Mouse (Mus musculus): ENCODE measurements at regions not wholly inside any gene's neighbourhood (a gene's known extent, or its start where the extent isn't known, plus 50 kb on each side); places are given as distances from the start of the nearest gene placed in this dataset.

DNA sequence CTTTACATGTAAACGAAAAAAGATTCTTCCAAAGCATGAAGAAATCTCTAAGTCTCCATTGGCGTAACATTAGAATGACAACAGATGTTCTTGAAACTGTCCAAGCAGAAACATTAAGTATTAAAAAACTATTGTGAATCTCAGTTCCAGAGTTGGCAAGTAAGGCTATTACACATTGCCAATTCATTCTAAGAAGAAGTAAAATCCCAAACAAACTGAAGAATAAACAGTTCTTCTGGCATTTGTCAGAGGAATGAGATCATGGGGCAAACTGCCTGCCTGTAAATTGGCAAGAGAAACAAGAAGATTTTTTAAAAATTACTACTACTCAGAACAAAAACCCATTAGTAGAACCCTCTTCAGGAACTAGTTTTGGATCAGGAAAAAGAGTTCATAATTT, 680.1 kb downstream of the Nova1 start:
- peak; percentile 6 for DNase-seq (ENCODE audit: low spot score)

DNA sequence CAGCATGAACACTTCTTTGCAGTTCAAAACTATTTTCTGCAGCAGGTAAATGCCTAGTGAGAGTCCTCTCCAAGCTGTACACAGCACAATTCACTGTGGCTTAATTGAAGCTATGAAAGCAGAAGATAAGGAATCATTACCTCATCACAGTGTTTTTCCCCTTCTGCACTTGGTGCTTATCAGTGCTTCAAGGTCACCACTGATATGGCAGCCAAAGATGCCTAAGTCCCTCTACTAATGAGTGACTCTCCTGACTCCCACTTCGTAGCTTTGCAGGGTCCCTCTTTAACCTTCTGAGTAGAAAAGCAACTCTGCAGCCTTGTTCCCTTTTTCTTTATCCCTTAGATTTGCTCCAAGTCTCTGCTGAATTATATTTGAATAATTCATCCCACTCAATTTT, 692.9 kb downstream of the Nova1 start:
- no peak for DNase-seq (ENCODE audit: low spot score)

DNA sequence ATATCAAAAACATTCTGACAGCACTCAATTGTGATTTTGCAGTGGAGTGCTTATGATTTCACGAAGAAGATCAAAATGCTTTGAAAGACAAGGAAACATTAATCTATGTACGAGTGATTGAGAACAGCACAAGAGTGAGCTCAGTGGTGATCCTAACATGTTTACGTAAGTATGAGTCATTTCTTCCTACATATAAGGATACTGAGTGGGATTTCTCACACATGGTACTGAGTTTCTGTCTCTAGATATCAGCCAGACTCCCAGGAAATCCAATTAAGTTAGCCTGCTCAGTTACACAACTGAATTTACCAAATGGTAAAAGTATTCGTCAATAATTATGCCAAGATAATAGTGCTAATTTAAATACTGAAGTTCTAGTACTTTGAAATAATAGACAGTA, 707.4 kb downstream of the Nova1 start:
- DNase-seq (ENCODE audit: low spot score) = no peak

GRCm38 (mm10) chr12:46083356-46083755, 735.4 kb downstream of the Nova1 start:
- no peak for DNase-seq (ENCODE audit: low spot score)

- DNase-seq (ENCODE audit: low spot score) = no peak
Observed at GRCm38 (mm10) chr12:46075789-46076217, 742.9 kb downstream of the Nova1 start.

DNA sequence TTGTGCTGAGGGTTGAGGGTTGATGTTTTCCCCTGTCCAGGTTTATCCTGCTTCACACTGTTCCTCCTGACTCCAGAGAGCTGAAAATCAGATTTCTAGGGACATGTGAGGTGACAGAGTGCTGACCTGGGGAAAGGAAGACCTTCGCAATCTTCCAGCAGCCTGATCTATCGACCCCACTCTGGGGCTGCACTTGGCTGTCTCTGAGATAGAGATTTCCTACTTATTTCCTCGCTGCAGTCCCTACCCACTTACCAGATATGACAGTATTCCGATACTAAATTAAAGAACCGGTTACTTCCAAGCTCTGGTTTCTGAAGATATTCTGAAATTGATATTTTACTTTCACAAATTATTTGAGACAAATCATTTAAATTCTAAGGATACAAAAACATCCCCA, 743.4 kb downstream of the Nova1 start:
- no peak for DNase-seq (ENCODE audit: low spot score)

DNA sequence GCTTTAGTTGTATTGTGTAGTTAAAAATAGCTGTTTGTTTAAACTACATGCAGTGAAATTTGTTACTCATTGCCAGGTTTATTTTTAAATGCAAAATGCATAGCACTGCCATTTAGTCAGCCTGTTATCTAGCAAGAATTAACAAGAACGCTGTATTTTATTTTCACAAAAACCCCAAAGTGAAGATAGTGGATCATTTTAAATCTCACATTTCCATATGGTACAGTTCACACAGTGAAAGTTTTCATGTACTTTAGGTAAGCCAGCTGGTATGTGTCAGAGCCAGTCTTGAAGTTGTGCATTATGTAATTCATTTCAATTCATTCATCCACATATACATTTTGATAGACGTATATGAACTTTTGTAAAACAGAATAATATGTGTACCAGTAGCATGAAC, 751.8 kb downstream of the Nova1 start:
- no peak for DNase-seq (ENCODE audit: low spot score)

- DNase-seq (ENCODE audit: low spot score) = no peak
Observed at GRCm38 (mm10) chr12:46040626-46041025, 778.1 kb downstream of the Nova1 start.

DNA sequence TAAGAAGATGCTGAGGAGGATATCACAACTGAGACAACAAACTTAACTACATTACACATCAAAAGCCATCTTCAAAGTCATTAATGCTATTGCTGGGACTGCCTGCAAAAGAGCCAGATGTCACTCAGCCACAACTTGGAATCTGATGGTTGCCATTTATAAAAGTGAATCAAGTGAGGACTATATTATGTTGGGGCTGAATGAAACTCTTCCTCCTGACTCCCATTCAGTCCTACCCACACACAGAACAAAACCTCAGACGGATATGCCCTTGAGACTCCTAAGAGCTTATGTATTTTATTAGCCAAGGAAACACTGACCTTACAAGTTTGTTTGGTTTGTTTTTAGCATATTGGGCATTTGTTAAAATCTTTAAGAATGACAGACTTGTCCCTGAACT, 778.5 kb downstream of the Nova1 start:
- DNase-seq (ENCODE audit: low spot score) = no peak

DNA sequence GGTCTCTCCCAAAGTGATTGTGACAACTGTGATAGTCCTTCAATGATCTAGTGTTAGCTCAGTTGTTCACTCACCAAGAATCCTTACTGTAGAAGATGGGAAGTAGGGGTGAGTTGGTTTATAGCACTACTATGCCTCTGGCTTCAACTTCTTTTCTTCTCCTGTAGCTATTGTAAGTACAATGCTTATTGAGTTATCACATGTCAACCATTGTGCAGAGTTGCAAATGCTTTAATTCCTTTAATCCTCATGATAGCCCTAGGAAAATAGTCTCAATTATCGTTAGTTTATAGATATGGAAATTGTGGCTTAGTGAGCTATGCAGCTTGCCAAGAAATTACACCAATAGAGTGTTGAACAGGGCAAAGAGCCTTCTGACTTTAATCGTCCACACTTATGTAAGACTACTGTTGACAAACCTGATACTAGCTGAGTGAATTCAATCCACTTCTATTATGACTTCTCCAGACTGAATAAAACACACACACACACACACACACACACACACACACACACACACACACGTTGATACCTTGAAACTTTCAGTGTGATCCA, 782.1 kb downstream of the Nova1 start:
- no peak for DNase-seq (ENCODE audit: low spot score)

- DNase-seq (ENCODE audit: low spot score) = no peak
Observed at GRCm38 (mm10) chr12:46025266-46025665, 793.5 kb downstream of the Nova1 start.

- DNase-seq (ENCODE audit: low spot score) = no peak
Observed at GRCm38 (mm10) chr12:46021546-46021910, 797.2 kb downstream of the Nova1 start.

GRCm38 (mm10) chr12:46020835-46021545, 797.7 kb downstream of the Nova1 start:
- DNase-seq (ENCODE audit: low spot score) = no peak

GRCm38 (mm10) chr12:45977691-45978414, 840.9 kb downstream of the Nova1 start:
- no peak for DNase-seq (ENCODE audit: low spot score)

GRCm38 (mm10) chr12:45975780-45976179, 842.9 kb downstream of the Nova1 start:
- no peak for DNase-seq (ENCODE audit: low spot score)

DNA sequence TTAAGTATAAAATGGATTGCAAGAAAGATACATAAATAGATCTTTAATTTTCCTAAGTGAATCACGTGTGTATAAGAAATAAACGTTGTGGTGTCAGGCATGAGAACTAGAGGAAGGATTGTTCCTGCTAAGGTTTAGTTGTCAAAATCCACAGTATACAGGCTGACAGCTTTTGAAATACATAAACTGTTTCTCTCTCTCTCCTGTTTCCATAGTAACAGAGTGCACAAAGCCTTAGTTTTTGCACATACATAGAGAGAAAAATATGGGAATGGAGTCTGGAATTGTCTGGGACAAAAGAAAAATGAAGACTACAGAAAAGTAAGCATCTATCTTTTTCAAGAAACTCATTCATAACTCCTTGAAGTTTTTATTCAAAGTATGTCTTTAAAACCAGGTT, 848.3 kb downstream of the Nova1 start:
- no peak for DNase-seq (ENCODE audit: low spot score)

GRCm38 (mm10) chr12:45969881-45970280, 848.8 kb downstream of the Nova1 start:
- no peak for DNase-seq (ENCODE audit: low spot score)

GRCm38 (mm10) chr12:45946918-45947317, 871.8 kb downstream of the Nova1 start:
- DNase-seq (ENCODE audit: low spot score) = no peak

- no peak for DNase-seq (ENCODE audit: low spot score)
Observed at GRCm38 (mm10) chr12:45944464-45944863, 870.0 kb upstream of the Stxbp6 start.

- no peak for DNase-seq (ENCODE audit: low spot score)
Observed at GRCm38 (mm10) chr12:45942402-45942801, 867.9 kb upstream of the Stxbp6 start.

DNA sequence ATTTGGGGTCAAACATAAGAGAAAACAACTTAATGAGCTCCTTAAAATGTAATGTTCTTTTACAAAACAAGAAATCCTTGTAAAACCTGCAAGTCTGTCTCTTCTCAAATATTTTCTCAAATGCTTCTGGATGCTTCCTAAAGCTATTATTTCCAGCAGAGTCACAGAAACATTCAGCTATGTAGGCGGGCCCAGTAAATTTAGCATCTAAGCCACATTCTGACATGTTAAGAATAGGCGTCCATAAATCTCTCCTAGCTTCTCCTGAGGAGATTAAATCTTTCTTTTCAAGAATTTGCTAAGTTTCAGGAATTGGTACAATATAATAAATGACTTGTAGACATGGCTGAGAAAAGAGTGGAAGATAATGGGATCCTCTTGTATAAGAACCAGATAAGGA, 858.9 kb upstream of the Stxbp6 start:
- no peak for DNase-seq (ENCODE audit: low spot score)

GRCm38 (mm10) chr12:45932251-45932650, 857.7 kb upstream of the Stxbp6 start:
- no peak for DNase-seq (ENCODE audit: low spot score)

DNA sequence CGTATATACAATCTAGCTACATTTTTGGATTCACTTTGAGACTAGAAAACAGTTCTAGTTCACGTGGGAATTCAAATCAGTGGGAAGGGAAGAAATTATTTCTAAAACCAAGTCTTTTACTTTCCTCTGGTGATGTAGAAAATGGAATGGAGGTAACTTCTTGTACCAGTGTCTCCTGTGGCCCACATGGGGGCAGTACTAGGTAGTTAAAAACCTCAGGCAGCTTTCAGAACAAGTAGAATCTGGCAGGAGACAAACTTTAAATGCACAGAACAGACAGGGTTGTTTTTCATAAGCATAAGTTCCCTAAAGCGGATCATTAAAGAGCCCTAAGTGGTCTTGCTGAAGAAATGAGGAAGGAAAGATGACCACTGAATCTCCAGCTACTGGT, 855.2 kb upstream of the Stxbp6 start:
- DNase-seq (ENCODE audit: low spot score) = peak; percentile 16
